Mouse (Mus musculus) liver, embryonic 12.5 days (tissue): ENCODE measurements around the gene Tas2r135. TPM values are rescaled to one million over a fixed set of nuclear protein-coding genes. Genes with fewer than 3 reads are reported as not detected.

ENCODE experiments used
- ATAC-seq: fragments of 200-750 bp; cut with Nextera tagmentation; 2 replicates; pipeline ENCODE4 v1.8.0; 2017; ENCODE audit warnings: moderate number of reproducible peaks, mild to moderate bottlenecking, moderate library complexity
- H3K27ac ChIP-seq: fragments of 300-500 bp; sonication (generic); 2 replicates; pipeline ENCODE4 v1.5.1; 2016; ENCODE audit warnings: mild to moderate bottlenecking
- H3K27me3 ChIP-seq: fragments of 300-500 bp; sonication (generic); replicated peaks from 2 replicates; pipeline ENCODE4 v1.6.1; 2016; ENCODE audit warnings: mild to moderate bottlenecking, moderate library complexity
- H3K36me3 ChIP-seq: fragments of 300-500 bp; sonication (generic); 2 replicates; pipeline ENCODE4 v1.6.1; 2016; ENCODE audit warnings: mild to moderate bottlenecking, moderate library complexity
- H3K4me1 ChIP-seq: fragments of 300-500 bp; sonication (generic); 2 replicates; pipeline ENCODE4 v1.6.1; 2016
- H3K4me2 ChIP-seq: fragments of 300-500 bp; sonication (generic); 2 replicates; pipeline ENCODE4 v1.6.1; 2016; ENCODE audit warnings: mild to moderate bottlenecking, moderate library complexity
- H3K4me3 ChIP-seq: fragments of 300-500 bp; sonication (generic); 2 replicates; pipeline ENCODE4 v1.5.1; 2016; ENCODE audit warnings: mild to moderate bottlenecking, moderate library complexity
- H3K9ac ChIP-seq: fragments of 300-500 bp; sonication (generic); 2 replicates; pipeline ENCODE4 v1.6.1; 2016; ENCODE audit warnings: mild to moderate bottlenecking, moderate library complexity
- H3K9me3 ChIP-seq: fragments of 300-500 bp; sonication (generic); replicated peaks from 2 replicates; pipeline ENCODE4 v1.6.1; 2016; ENCODE audit warnings: mild to moderate bottlenecking, moderate library complexity
- WGBS: fragments of 180-500 bp; shearing (Covaris S2); methylation state at CpG from one replicate; pipeline ENCODE4 v1.1.7; 2016; ENCODE audit not compliant: insufficient replicate concordance; 5-methylcytosine and 5-hydroxymethylcytosine counted together
- polyA plus RNA-seq: library from polyadenylated mRNA; unstranded; fragments of >200 nt; fragmentation: Nextera tagmentation; extraction: Ambion mirVana; gene quantifications from 2 replicates; pipeline ENCODE4 v1.2.1, GENCODE M21; 2016

The Tas2r135 gene
- polyA plus RNA-seq, 1 experiment from 2014 or later, result not detected

DNA sequence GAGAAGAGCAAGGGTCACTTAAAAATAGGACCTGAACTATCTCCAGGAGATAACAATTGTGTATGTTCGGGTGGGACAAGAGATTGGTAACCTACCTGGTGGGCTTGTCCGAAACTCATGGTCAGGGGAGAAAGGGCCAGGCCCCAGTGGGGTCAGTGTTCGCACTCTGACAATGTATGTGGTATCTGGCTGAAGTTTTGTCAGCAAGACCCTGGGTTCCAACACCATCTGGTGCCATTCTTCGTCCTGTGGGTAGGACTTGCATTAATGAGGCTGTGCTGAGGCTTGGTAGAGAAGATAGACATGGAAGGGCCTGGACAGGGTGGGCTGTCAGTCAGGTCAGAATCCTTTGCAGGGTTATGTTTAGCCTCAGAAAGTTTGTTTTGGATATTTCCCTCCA, 41.2 kb upstream of the Tas2r135 start:
- Histone ChIP-seq H3K9ac (no peak overlapping the region), H3K4me3 (no peak overlapping the region), H3K9me3 (no peaks in the 10 kb centered on the region), H3K27ac (no peak overlapping the region), H3K4me2 (no peak overlapping the region), H3K27me3 (no peaks in the 10 kb centered on the region), H3K4me1 (peaks cover 9% of the 10 kb centered on the region; the same call in 1 of the 2 replicates), H3K36me3 (peaks cover 16% of the 10 kb centered on the region)
- no peak for ATAC-seq
- WGBS, result 69% methylated on average over 4 of the region's 4 CpGs

DNA sequence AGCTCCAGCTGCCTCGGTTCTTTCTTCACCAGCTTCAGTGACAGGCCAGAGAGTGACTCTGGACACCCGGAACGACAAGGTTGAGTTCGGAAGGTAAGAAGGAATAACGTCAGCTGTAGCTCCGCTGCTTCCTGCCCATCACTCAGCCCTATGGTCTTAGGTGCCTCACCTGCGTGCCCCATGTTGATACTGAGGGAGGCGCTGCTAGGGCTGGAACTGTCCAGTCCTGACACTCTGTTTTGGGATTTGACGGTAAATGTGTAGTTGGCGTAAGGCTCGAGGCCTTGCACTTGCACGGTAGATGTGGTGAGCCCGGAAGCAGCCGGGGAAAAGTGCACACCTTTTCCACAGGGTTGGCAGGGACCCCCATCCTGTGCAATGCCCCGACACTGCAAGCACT, 40.6 kb upstream of the Tas2r135 start:
- no peaks in the 10 kb centered on the region for H3K9me3 ChIP-seq
- H3K4me2 ChIP-seq, result no peak overlapping the region
- no peaks in the 10 kb centered on the region for H3K27me3 ChIP-seq
- ATAC-seq, result no peak
- no peak overlapping the region for H3K4me3 ChIP-seq
- no peak overlapping the region for H3K27ac ChIP-seq
- WGBS, result 80% methylated on average over 15 of the region's 15 CpGs
- peaks cover 11% of the 10 kb centered on the region; the same call in 1 of the 2 replicates for H3K36me3 ChIP-seq
- peaks cover 9% of the 10 kb centered on the region; the same call in 1 of the 2 replicates for H3K4me1 ChIP-seq
- H3K9ac ChIP-seq, result no peak overlapping the region

DNA sequence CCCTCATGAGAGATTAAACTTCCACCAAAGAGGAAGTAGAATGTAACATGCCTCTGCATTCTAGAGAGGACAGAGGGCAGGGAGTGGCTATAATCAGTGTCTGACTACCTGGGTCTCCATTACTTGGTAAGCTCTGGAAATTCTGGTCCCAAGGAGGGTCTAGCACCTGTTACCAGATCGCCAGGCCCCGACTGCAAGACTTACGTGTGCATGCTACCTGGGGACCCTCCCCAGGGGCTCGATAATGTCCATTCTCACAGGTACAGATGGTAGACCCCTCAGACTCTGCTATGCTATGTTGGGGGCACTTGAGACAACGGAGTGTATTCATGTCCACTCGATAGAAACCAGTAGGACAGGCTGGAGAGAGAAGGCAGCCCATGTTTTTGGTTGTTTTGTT, 40.0 kb upstream of the Tas2r135 start:
- H3K4me1 ChIP-seq, result peaks cover 9% of the 10 kb centered on the region; the same call in 1 of the 2 replicates
- no peaks in the 10 kb centered on the region for H3K9me3 ChIP-seq
- peaks cover 5% of the 10 kb centered on the region; the same call in 1 of the 2 replicates for H3K36me3 ChIP-seq
- ATAC-seq, result no peak
- H3K9ac ChIP-seq, result no peak overlapping the region
- H3K27me3 ChIP-seq, result no peaks in the 10 kb centered on the region
- no peak overlapping the region for H3K4me2 ChIP-seq
- 64% methylated on average over 6 of the region's 6 CpGs for WGBS
- H3K4me3 ChIP-seq, result no peak overlapping the region
- no peak overlapping the region for H3K27ac ChIP-seq

DNA sequence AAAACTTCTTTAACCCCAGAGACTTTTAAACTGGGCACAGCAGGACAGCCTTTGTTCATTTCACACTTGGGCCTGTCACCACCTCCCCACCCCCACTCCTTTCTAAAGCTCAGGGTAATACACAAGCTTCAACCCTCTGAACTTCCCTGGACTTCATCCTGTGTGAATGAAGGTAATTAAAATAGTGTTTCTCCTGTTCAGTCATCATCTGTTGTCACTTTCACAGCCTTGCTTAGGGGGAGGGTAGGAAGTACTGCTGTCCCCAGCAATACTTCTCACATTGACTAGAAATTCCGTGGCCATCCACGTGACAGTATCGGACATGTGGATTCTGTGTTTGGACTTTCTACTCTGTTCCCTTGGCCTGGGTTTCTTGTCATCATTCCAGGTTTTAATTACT, 35.4 kb upstream of the Tas2r135 start:
- no peaks in the 10 kb centered on the region for H3K36me3 ChIP-seq
- H3K9ac ChIP-seq, result no peak overlapping the region
- no peak overlapping the region for H3K4me2 ChIP-seq
- ATAC-seq, result no peak
- no peak overlapping the region for H3K27ac ChIP-seq
- H3K4me1 ChIP-seq, result peaks cover 14% of the 10 kb centered on the region
- peaks cover 14% of the 10 kb centered on the region; the same call in 1 of the 2 replicates for H3K27me3 ChIP-seq
- no peaks in the 10 kb centered on the region for H3K9me3 ChIP-seq
- H3K4me3 ChIP-seq, result no peak overlapping the region
- WGBS, result 58% methylated on average over 3 of the region's 3 CpGs

DNA sequence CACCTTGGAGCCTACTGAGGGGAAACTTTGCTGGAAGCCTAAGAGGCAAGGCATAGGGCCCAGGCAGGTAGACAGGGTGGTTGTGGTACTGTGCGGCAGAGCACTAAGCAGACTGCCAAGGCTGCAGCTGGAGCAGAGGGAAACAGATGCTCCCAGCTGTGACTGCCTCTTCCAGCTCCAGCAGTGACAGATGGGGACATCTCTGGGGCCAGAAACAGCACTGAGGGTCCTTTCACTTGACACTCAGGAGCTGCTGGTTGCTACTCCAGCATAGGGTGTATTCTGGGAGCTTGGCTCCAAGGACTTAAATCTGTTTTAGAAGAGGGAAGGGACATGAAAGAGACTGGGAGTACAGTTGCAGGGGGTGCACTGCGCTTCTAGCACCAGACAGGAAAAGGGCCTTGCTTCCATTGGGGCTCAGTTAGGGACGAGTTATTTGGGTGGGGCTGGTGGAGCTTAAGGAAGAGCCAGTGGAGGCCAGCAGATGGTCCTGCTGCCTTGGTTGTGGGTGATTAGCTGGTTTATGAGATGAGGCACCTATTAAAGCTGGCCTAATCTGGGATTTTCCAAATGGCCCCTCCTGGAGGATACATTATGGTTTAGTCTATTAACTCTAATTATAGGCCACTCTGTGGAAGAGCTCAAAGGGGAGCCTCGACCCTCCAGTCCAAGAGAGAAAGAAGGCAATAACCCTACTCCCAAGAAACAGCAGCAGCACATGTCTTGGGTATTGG, 34.4 kb upstream of the Tas2r135 start:
- Histone ChIP-seq H3K36me3 (no peaks in the 10 kb centered on the region), H3K27me3 (peaks cover 14% of the 10 kb centered on the region; the same call in 1 of the 2 replicates), H3K9me3 (no peaks in the 10 kb centered on the region), H3K4me2 (no peak overlapping the region), H3K27ac (no peak overlapping the region), H3K4me3 (no peak overlapping the region), H3K4me1 (peaks cover 14% of the 10 kb centered on the region), H3K9ac (no peak overlapping the region)
- no peak for ATAC-seq
- 65% methylated on average over 4 of the region's 4 CpGs for WGBS

DNA sequence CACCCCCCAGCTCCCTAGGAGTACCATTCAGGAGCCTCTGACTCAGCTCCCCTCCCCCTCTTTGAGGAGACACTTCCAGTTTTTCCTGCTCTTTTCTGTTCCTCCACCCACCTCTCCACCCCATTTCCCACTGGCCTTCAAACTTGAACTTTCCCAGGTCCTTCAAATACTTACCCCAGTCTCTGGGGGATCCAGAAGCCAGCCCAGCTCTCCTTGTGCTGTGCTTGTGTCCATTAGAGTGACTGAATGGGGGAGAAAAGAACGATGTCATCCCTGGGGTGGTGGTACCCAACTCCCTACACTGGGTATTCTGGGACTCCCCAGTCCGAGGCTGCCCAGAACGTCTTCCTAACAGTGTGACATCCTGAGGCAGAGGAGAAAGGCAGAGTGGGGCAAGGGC, 33.2 kb upstream of the Tas2r135 start:
- Histone ChIP-seq H3K36me3 (no peaks in the 10 kb centered on the region), H3K27ac (no peak overlapping the region), H3K9ac (no peak overlapping the region), H3K4me2 (peak overlapping the region; percentile 83), H3K4me3 (no peak overlapping the region), H3K4me1 (peaks cover 19% of the 10 kb centered on the region), H3K27me3 (peaks cover 14% of the 10 kb centered on the region; the same call in 1 of the 2 replicates), H3K9me3 (no peaks in the 10 kb centered on the region)
- no peak; the same call in 1 of the 2 replicates for ATAC-seq
- WGBS, result 16% methylated on average over 3 of the region's 3 CpGs

DNA sequence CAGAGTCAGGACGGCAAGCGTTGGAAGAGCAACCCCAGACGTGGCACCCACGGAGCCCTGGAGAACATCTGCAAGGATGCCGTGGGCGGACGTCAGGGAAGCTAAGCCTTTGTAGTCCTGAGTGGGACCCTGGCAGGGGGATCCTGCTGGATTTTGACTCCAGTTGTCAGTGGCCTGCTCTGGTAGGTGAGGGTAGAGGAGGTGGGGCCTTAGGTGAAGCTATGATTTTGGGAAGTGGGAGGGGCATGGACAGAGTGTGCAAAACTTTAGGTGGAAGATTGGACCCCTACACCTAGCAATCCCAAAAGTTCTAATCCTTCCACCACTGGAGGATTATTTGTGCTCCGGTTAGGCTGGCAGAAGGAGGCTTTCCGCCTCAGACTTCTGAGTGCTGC, 32.8 kb upstream of the Tas2r135 start:
- H3K27ac ChIP-seq, result no peak overlapping the region
- peak; percentile 36 for ATAC-seq
- WGBS, result 41% methylated on average over 9 of the region's 9 CpGs
- peaks cover 19% of the 10 kb centered on the region for H3K4me1 ChIP-seq
- H3K4me2 ChIP-seq, result peak overlapping the region; percentile 83
- H3K4me3 ChIP-seq, result peak overlapping the region; percentile 52
- no peaks in the 10 kb centered on the region for H3K36me3 ChIP-seq
- no peaks in the 10 kb centered on the region for H3K9me3 ChIP-seq
- no peak overlapping the region for H3K9ac ChIP-seq
- H3K27me3 ChIP-seq, result peaks cover 14% of the 10 kb centered on the region; the same call in 1 of the 2 replicates

DNA sequence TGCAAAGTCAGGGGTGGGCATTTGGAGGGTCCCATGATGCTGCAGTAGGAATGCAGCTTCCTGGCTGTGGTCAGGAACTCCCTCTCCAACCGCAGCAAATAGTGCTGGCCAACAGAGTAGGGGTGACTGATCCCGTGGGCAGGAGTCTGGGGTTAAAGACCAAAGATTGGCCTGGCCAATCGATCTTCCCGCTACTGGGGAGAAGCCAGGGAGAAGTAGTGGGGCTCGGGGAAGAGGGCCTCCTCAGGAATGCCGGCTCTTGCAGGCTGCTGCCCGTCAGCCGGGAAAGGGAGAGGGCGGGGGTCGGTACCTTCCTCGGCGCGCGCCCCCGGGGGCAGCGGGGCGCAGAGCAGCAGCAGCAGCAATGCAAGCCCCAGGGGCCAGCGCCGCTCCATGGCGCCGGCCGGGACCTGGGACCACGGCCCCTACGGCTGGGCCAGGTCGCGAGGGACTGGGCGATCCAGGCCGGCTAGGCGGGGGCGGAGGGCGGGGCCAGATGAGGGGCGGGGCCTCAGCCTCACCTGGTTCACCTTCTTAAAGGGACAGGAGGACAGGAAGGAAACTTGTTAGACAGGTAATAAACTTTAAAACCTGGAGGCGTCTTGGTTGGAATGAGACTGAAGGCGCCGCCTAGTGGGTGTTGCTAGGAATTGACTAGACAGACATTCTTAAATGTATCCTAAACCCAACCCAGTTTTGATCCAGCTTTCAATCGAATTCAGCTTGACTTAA, 32.3 kb upstream of the Tas2r135 start, which contains the start of gene Epha1:
TSS of gene Epha1 (minus strand) at position 453 of the 732 bp plus-strand sequence.
- Histone ChIP-seq H3K9ac (peak within 1 kb of the TSS; percentile 53), H3K27ac (peak within 1 kb of the TSS; percentile 75), H3K4me3 (peak within 1 kb of the TSS; percentile 52), H3K4me1 (peaks cover 19% of the 10 kb centered on the region), H3K36me3 (no peaks in the 10 kb centered on the region), H3K27me3 (peaks cover 14% of the 10 kb centered on the region; the same call in 1 of the 2 replicates), H3K4me2 (peak within 1 kb of the TSS; percentile 83), H3K9me3 (no peaks in the 10 kb centered on the region)
- 4% methylated on average over 35 of the region's 36 CpGs for WGBS
- ATAC-seq, result peak; percentile 75

DNA sequence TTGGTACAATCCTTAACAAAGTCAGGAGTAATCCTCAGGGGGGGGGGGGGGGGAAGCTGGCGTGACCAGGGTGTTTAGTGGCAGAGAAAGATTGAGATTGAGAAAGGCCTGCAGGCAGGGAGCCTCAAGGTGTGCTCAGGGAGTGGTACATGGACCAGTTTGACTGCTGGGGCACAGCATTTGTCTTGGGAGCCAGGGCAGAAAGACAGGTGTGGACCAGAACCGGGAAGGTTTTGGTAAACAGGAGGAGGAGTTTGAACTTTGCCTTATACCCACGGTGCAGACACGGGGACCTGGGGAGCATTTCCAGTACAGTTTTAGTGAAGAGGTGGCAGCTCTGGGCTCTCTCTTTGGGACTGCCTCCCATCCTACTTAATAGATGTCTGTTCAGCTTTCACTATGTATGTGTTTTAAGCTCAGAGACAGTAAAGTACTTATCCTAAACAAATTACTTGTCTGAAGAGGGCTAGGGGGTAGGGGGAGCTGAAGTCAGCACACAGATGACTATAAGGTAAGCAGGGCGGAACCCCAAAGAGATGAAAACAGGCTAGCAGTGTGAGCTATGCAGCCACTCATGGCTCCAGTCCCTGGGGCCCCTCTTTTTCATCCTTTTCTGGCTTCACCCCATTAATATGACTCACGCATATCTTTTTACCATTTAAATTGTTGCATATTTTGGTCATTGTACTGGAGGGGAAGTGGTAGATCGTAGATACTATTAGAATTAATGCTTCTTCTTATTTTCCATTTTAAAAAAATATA, 31.4 kb upstream of the Tas2r135 start:
- H3K27me3 ChIP-seq, result peaks cover 14% of the 10 kb centered on the region; the same call in 1 of the 2 replicates
- 42% methylated on average over 6 of the region's 7 CpGs for WGBS

DNA sequence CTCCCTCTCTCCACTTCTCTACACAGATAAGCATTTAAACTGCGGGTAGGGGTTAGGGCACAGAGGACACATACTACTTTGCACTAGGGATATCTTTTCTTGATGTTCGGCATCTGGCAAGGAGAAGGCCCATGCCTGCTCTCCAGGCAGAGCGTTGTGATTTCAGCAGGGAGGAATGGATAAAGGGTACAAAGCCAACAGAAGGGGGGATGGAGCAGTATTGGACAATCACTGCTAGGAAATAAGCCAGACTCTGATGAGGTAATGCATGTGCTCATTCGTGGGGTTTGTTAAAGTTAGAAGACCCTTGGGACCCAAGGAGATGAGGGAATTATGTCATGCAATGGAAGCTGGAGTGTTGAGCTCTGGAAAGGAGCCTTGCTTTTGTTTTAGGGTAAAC, 30.5 kb upstream of the Tas2r135 start:
- Histone ChIP-seq H3K4me1 (peaks cover 19% of the 10 kb centered on the region), H3K4me3 (no peak overlapping the region)
- WGBS, result 61% methylated on average over 4 of the region's 4 CpGs

More for the DNA sequence above, 31.4 kb upstream of the Tas2r135 start:
- Histone ChIP-seq H3K4me2 (peak overlapping the region; percentile 83), H3K4me3 (peak overlapping the region; percentile 52), H3K27ac (no peak overlapping the region), H3K9ac (no peak overlapping the region), H3K9me3 (no peaks in the 10 kb centered on the region), H3K36me3 (no peaks in the 10 kb centered on the region), H3K4me1 (peaks cover 19% of the 10 kb centered on the region)
- no peak for ATAC-seq

DNA sequence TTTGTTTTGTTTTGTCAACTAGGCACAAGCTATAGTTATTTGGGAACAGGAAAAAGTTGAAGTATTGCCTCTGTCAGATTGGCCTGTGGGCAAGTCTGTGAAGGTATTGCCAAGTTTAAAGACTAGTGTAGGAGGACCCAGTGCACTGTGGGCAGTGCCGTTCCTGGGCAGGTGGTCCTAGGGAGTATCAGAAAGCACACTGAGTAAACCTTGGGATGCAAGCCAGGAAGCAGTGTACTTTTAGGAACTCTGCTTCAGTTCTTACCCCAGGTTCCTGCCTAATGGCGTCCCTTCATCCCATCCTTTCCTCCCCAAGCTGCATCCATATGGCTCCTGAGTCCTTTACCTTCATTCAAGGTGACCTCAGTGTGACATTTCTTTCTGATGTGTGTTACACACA, 30.1 kb upstream of the Tas2r135 start:
- no peaks in the 10 kb centered on the region for H3K36me3 ChIP-seq
- no peaks in the 10 kb centered on the region for H3K9me3 ChIP-seq
- no peak overlapping the region for H3K4me3 ChIP-seq
- no peak overlapping the region for H3K9ac ChIP-seq
- peaks cover 19% of the 10 kb centered on the region for H3K4me1 ChIP-seq
- no peak overlapping the region for H3K27ac ChIP-seq
- no peak overlapping the region for H3K4me2 ChIP-seq
- no peak for ATAC-seq
- peaks cover 14% of the 10 kb centered on the region for H3K27me3 ChIP-seq
- 75% methylated on average over 2 of the region's 2 CpGs for WGBS

More for the DNA sequence above, 30.5 kb upstream of the Tas2r135 start:
- H3K27ac ChIP-seq, result no peak overlapping the region
- no peak for ATAC-seq
- H3K36me3 ChIP-seq, result no peaks in the 10 kb centered on the region
- H3K27me3 ChIP-seq, result peaks cover 14% of the 10 kb centered on the region
- no peaks in the 10 kb centered on the region for H3K9me3 ChIP-seq
- no peak overlapping the region for H3K4me2 ChIP-seq
- H3K9ac ChIP-seq, result no peak overlapping the region
